Mouse (Mus musculus) neural tube, embryonic 11.5 days (tissue): Measurements from ENCODE around the gene Lcor. TPM values are rescaled to one million over a fixed set of nuclear protein-coding genes. Genes with fewer than 3 reads are reported as not detected.

ENCODE experiments used
- microRNA-seq: library from miRNA; unstranded; fragments of <30 nt; microRNA quantifications from one replicate; pipeline ENCODE4, GENCODE M21; 2016
- polyA plus RNA-seq: library from polyadenylated mRNA; unstranded; fragments of >200 nt; fragmentation: Nextera tagmentation; extraction: Ambion mirVana; gene quantifications from 2 replicates; pipeline ENCODE4 v1.2.1, GENCODE M21; 2014

The Lcor gene
- polyA plus RNA-seq, 1 experiment from 2014 or later, result 32.8 TPM

Small RNA genes lying within 50 kb of the gene (microRNA-seq; reads per million reads assigned to microRNA genes)
- not detected for gene Mir8091

Other genes starting within 250 kb of the Lcor start
- gene Tm9sf3, start 218.6 kb upstream of the Lcor start, polyA plus RNA-seq, result 142 and 148 TPM in 2 replicates
- 1.5 and 2.0 TPM in 2 replicates for gene Pik3ap1, start 97.5 kb upstream of the Lcor start, polyA plus RNA-seq
- 4.0 and 4.2 TPM in 2 replicates for gene Gm340, start 99.7 kb downstream of the Lcor start, polyA plus RNA-seq